Mouse (Mus musculus) adrenal gland, adult 18-20 months (tissue): ENCODE results near the gene Gria1. TPM values are rescaled to one million over a fixed set of nuclear protein-coding genes. Genes with fewer than 3 reads are reported as not detected.

ENCODE experiments used
- DNase-seq, 2 experiments: peaks; one replicate each; pipeline ENCODE4 v3.0.0; 2021 to 2022; ENCODE audit warnings: low spot score in 2 of 2
- total RNA-seq, 2 experiments: library from RNA; stranded (reverse); gene quantifications; 1 replicate in 1 of 2; 2 replicates in 1 of 2; pipeline ENCODE4 v1.2.3; 2021

The Gria1 gene
- total RNA-seq, 2 experiments from 2014 or later, result 0.46 to 0.90 TPM

GRCm38 (mm10) chr11:57274687-57275086, 263.5 kb downstream of the Gria1 start:
- no peak for DNase-seq

GRCm38 (mm10) chr11:57278056-57278455, 266.9 kb downstream of the Gria1 start:
- no peak for DNase-seq

- DNase-seq, result no peak
Observed at GRCm38 (mm10) chr11:57286119-57286518, 274.9 kb downstream of the Gria1 start.

- no peak for DNase-seq
Observed at GRCm38 (mm10) chr11:57297376-57297775, 286.2 kb downstream of the Gria1 start.

- DNase-seq, result no peak
Observed at GRCm38 (mm10) chr11:57298263-57298662, 287.1 kb downstream of the Gria1 start.

- no peak for DNase-seq
Observed at GRCm38 (mm10) chr11:57298665-57299064, 287.5 kb downstream of the Gria1 start.

GRCm38 (mm10) chr11:57303602-57304001, 292.4 kb downstream of the Gria1 start:
- DNase-seq, result no peak

- DNase-seq, result no peak
Observed at GRCm38 (mm10) chr11:57306116-57306515, 294.9 kb downstream of the Gria1 start.

GRCm38 (mm10) chr11:57306892-57307291, 295.7 kb downstream of the Gria1 start:
- DNase-seq, result no peak

- DNase-seq, result no peak
Observed at GRCm38 (mm10) chr11:57317063-57317462, 305.9 kb downstream of the Gria1 start.

- no peak for DNase-seq
Observed at GRCm38 (mm10) chr11:57317478-57317877, 306.3 kb downstream of the Gria1 start.

- DNase-seq, result no peak
Observed at GRCm38 (mm10) chr11:57319374-57319773, 308.2 kb downstream of the Gria1 start.

GRCm38 (mm10) chr11:57324099-57324498, 312.9 kb downstream of the Gria1 start:
- DNase-seq, result no peak
